Mouse (Mus musculus) CH12F3 (cell line): Measurements from ENCODE around the gene Gipr.
"Not testable (repeated sequence)": the region's sequence is repeated elsewhere in the genome, so short reads cannot be mapped to it uniquely, and the experiment has no call there.

ENCODE experiments used
- in situ Hi-C: fragments of 300-500 bp; cut with MboI; formaldehyde crosslinking; loops from 2 replicates; pipeline ENCODE4 v1.14.3; 2020; ENCODE audit warnings: low sequenced_read_pairs

The Gipr gene

GRCm38 (mm10) chr7:19151121-19151520 lies 14.8 kb downstream of the Gipr start:
- in situ Hi-C loops, result not testable (repeated sequence)

- in situ Hi-C loops, result loop anchor here (10.0 kb wide), 1 partner anchor 65 kb away; the partner anchor contains the start of gene Dmpk
Observed at GRCm38 (mm10) chr7:19149626-19150025, 16.3 kb downstream of the Gipr start, which contains the start of gene Snrpd2. TSS of gene Snrpd2 (plus strand) at chr7:19149722.

GRCm38 (mm10) chr7:19148875-19149541 lies 16.9 kb downstream of the Gipr start, which contains the start of gene Qpctl:
TSS of gene Qpctl (minus strand) at chr7:19149291.
- in situ Hi-C loops, result loop anchor here (10.0 kb wide), 1 partner anchor 64 kb away; the partner anchor contains the start of gene Dmpk

GRCm38 (mm10) chr7:19148180-19148874 lies 17.6 kb downstream of the Gipr start:
- in situ Hi-C loops, result loop anchor here (10.0 kb wide), 1 partner anchor 64 kb away; the partner anchor contains the start of gene Dmpk

GRCm38 (mm10) chr7:19147497-19148045 lies 18.4 kb downstream of the Gipr start:
- in situ Hi-C loops, result loop anchor here (10.0 kb wide), 1 partner anchor 63 kb away; the partner anchor contains the start of gene Dmpk

GRCm38 (mm10) chr7:19146793-19147192 lies 19.1 kb downstream of the Gipr start:
- in situ Hi-C loops, result loop anchor here (10.0 kb wide), 1 partner anchor 62 kb away; the partner anchor contains the start of gene Dmpk

GRCm38 (mm10) chr7:19137380-19137779 lies 28.5 kb downstream of the Gipr start:
- in situ Hi-C loops, result no loop called here

- in situ Hi-C loops, result no loop called here
Observed at GRCm38 (mm10) chr7:19136673-19137334, 29.1 kb downstream of the Gipr start.

- in situ Hi-C loops, result no loop called here
Observed at GRCm38 (mm10) chr7:19136168-19136567, 29.8 kb downstream of the Gipr start.

- in situ Hi-C loops, result no loop called here
Observed at GRCm38 (mm10) chr7:19131324-19131848, 34.5 kb downstream of the Gipr start.

- in situ Hi-C loops, result no loop called here
Observed at GRCm38 (mm10) chr7:19130657-19131056, 35.3 kb downstream of the Gipr start.

- in situ Hi-C loops, result no loop called here
Observed at GRCm38 (mm10) chr7:19129396-19129795, 36.5 kb downstream of the Gipr start.

GRCm38 (mm10) chr7:19127744-19128143 lies 38.2 kb downstream of the Gipr start:
- in situ Hi-C loops, result no loop called here

- in situ Hi-C loops, result no loop called here
Observed at GRCm38 (mm10) chr7:19124713-19125112, 41.2 kb downstream of the Gipr start.

GRCm38 (mm10) chr7:19121686-19122085 lies 44.2 kb downstream of the Gipr start:
- in situ Hi-C loops, result no loop called here

- in situ Hi-C loops, result no loop called here
Observed at GRCm38 (mm10) chr7:19119631-19120429, 46.1 kb downstream of the Gipr start, which contains the start of gene Fbxo46. TSS of gene Fbxo46 (plus strand) at chr7:19119859.

GRCm38 (mm10) chr7:19119083-19119482 lies 46.8 kb downstream of the Gipr start:
- in situ Hi-C loops, result no loop called here

GRCm38 (mm10) chr7:19118028-19118771 lies 47.7 kb downstream of the Gipr start, which contains the start of gene Gm4969:
TSS of gene Gm4969 (minus strand) at chr7:19118368.
- in situ Hi-C loops, result no loop called here

GRCm38 (mm10) chr7:19109565-19109964 lies 56.4 kb downstream of the Gipr start:
- in situ Hi-C loops, result no loop called here
